Mouse (Mus musculus) neural tube, embryonic 11.5 days (tissue): ENCODE measurements around the gene Nceh1. TPM values are rescaled to one million over a fixed set of nuclear protein-coding genes. Genes with fewer than 3 reads are reported as not detected.

Source experiments
- ATAC-seq: fragments of 200-750 bp; cut with Nextera tagmentation; 2 replicates; pipeline ENCODE4 v1.8.0; 2017; ENCODE audit warnings: moderate number of reproducible peaks, mild to moderate bottlenecking, moderate TSS enrichment, moderate library complexity; ENCODE audit not compliant: insufficient read depth, low FRiP score, low TSS enrichment
- DNase-seq: peaks from one replicate; pipeline ENCODE4 v3.0.0-alpha.2; 2015; ENCODE audit warnings: low spot score
- H3K27ac ChIP-seq: fragments of 300-500 bp; sonication (generic); 2 replicates; pipeline ENCODE4 v1.5.1; 2014; ENCODE audit warnings: low read depth, mild to moderate bottlenecking, low read length
- H3K27me3 ChIP-seq: fragments of 300-500 bp; sonication (generic); 2 replicates; pipeline ENCODE4 v1.6.1; 2014; ENCODE audit warnings: mild to moderate bottlenecking, low read length, mixed read lengths; ENCODE audit not compliant: control insufficient read depth, insufficient read depth
- H3K36me3 ChIP-seq: fragments of 300-500 bp; sonication (generic); 2 replicates; pipeline ENCODE4 v1.6.1; 2014; ENCODE audit warnings: mild to moderate bottlenecking, low read length, moderate library complexity, mixed read lengths; ENCODE audit not compliant: control insufficient read depth, insufficient read depth
- H3K4me1 ChIP-seq: fragments of 300-500 bp; sonication (generic); 2 replicates; pipeline ENCODE4 v1.6.1; 2014; ENCODE audit warnings: low read length, mixed read lengths; ENCODE audit not compliant: control insufficient read depth, insufficient read depth
- H3K4me2 ChIP-seq: fragments of 300-500 bp; sonication (generic); 2 replicates; pipeline ENCODE4 v1.6.1; 2014; ENCODE audit warnings: low read depth, mild to moderate bottlenecking, moderate library complexity
- H3K4me3 ChIP-seq: fragments of 300-500 bp; sonication (generic); 2 replicates; pipeline ENCODE4 v1.5.1; 2014; ENCODE audit warnings: low read depth, low read length
- H3K9ac ChIP-seq: fragments of 300-500 bp; sonication (generic); 2 replicates; pipeline ENCODE4 v1.6.1; 2014; ENCODE audit warnings: mild to moderate bottlenecking, low read length
- H3K9me3 ChIP-seq: fragments of 300-500 bp; sonication (generic); 2 replicates; pipeline ENCODE4 v1.6.1; 2016; ENCODE audit warnings: low read length; ENCODE audit not compliant: control insufficient read depth
- WGBS: fragments of 180-500 bp; shearing (Covaris S2); extraction: QIAGEN DNeasy Blood & Tissue Kit; methylation state at CpG from one replicate; pipeline ENCODE4 v1.1.7; 2014; 5-methylcytosine and 5-hydroxymethylcytosine counted together
- polyA plus RNA-seq: library from polyadenylated mRNA; unstranded; fragments of >200 nt; fragmentation: Nextera tagmentation; extraction: Ambion mirVana; gene quantifications from 2 replicates; pipeline ENCODE4 v1.2.1, GENCODE M21; 2014

The Nceh1 gene
- polyA plus RNA-seq, 1 experiment from 2014 or later = 4.0 TPM

DNA sequence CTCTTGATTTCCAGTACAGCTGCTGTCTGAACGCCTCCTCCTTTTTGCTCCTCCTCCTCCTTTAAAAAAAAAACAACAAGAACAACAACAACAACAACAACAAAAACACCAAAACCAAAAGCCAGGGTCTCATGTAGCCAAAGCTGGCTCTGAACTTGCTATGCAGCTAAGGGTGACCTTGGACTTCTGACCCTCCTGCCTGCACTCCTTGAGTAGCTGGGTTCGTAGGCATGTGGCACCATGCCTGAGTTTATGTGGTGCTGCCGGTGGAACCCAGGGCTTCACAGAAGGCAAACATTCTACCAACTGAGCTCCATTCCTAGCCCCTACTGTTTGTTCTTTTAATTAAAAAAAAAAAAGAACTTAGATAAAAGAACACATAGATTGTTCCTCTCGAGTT, 50.6 kb downstream of the Nceh1 start:
- no peak overlapping the region for H3K4me2 ChIP-seq
- WGBS = 91% methylated on average over 4 of the region's 4 CpGs
- H3K9me3 ChIP-seq = no peaks in the 10 kb centered on the region
- DNase-seq = no peak
- H3K36me3 ChIP-seq = no peaks in the 10 kb centered on the region
- no peak overlapping the region for H3K9ac ChIP-seq
- H3K4me3 ChIP-seq = no peak overlapping the region
- no peaks in the 10 kb centered on the region for H3K27me3 ChIP-seq
- H3K4me1 ChIP-seq = no peaks in the 10 kb centered on the region
- no peak for ATAC-seq
- H3K27ac ChIP-seq = no peak overlapping the region

DNA sequence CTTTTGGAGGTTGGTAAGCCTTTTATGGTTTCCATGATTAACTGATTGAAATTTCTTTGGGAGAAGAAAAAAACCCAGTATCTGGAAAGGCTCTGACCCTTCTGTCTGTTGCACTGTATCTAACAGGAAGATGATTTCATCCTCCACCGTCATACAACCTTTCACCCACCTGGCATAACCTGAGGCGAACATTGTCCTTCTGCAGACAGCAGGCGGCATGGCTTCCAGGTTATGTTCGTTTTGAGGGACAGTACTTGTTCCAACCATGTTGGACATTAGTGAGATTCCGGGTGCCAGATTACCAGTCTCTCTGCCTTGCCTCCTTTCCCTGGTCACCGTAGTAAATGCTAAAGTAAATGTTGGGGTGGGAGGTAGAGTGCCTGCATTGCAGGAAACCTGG, 51.1 kb downstream of the Nceh1 start:
- ATAC-seq = no peak
- Histone ChIP-seq H3K4me3 (no peak overlapping the region), H3K9me3 (no peaks in the 10 kb centered on the region), H3K36me3 (no peaks in the 10 kb centered on the region), H3K27me3 (no peaks in the 10 kb centered on the region), H3K27ac (no peak overlapping the region), H3K4me1 (no peaks in the 10 kb centered on the region), H3K4me2 (no peak overlapping the region), H3K9ac (no peak overlapping the region)
- no peak for DNase-seq
- WGBS = 84% methylated on average over 6 of the region's 6 CpGs

GRCm38 (mm10) chr3:27234976-27235375, 52.2 kb downstream of the Nceh1 start:
- DNase-seq (no peak), ATAC-seq (no peak)
- Histone ChIP-seq H3K27me3 (no peaks in the 10 kb centered on the region), H3K4me2 (no peak overlapping the region), H3K36me3 (no peaks in the 10 kb centered on the region), H3K4me1 (no peaks in the 10 kb centered on the region), H3K4me3 (no peak overlapping the region), H3K27ac (no peak overlapping the region), H3K9ac (no peak overlapping the region), H3K9me3 (no peaks in the 10 kb centered on the region)
- WGBS = 77% methylated on average over 1 of the region's 1 CpGs

- H3K9ac ChIP-seq = no peak overlapping the region
- no peak overlapping the region for H3K4me3 ChIP-seq
- 19% methylated on average over 2 of the region's 2 CpGs for WGBS
- no peaks in the 10 kb centered on the region for H3K4me1 ChIP-seq
- H3K27ac ChIP-seq = no peak overlapping the region
- ATAC-seq = peak; percentile 50; the same call in 1 of the 2 replicates
- peak; percentile 22 for DNase-seq
- H3K9me3 ChIP-seq = no peaks in the 10 kb centered on the region
- H3K36me3 ChIP-seq = no peaks in the 10 kb centered on the region
- H3K4me2 ChIP-seq = no peak overlapping the region
- H3K27me3 ChIP-seq = no peaks in the 10 kb centered on the region
Observed at GRCm38 (mm10) chr3:27237226-27237625, 54.5 kb downstream of the Nceh1 start.

DNA sequence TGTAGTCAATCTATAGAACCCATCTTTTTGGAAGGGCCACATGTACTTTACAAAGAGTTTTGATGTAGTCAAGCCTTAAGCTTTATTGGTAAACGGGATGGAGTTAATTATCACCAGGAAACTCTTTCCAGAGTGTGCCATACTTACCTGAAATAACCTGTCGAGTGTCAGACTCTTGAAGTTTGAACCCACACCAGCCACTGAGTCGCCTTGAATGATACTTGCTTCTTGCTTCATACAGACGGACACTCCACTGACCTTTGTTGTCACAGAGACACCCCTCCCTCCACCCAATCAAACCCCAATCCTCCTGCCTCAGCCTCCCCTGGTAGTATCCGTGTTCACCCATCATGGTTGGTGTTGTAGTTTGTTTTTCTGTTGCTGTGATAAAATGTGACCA, 55.8 kb downstream of the Nceh1 start:
- no peak overlapping the region for H3K4me2 ChIP-seq
- no peaks in the 10 kb centered on the region for H3K9me3 ChIP-seq
- no peaks in the 10 kb centered on the region for H3K27me3 ChIP-seq
- no peaks in the 10 kb centered on the region for H3K4me1 ChIP-seq
- no peaks in the 10 kb centered on the region for H3K36me3 ChIP-seq
- 89% methylated on average over 5 of the region's 5 CpGs for WGBS
- no peak overlapping the region for H3K4me3 ChIP-seq
- H3K27ac ChIP-seq = no peak overlapping the region
- no peak overlapping the region for H3K9ac ChIP-seq
- DNase-seq (no peak), ATAC-seq (no peak)

DNA sequence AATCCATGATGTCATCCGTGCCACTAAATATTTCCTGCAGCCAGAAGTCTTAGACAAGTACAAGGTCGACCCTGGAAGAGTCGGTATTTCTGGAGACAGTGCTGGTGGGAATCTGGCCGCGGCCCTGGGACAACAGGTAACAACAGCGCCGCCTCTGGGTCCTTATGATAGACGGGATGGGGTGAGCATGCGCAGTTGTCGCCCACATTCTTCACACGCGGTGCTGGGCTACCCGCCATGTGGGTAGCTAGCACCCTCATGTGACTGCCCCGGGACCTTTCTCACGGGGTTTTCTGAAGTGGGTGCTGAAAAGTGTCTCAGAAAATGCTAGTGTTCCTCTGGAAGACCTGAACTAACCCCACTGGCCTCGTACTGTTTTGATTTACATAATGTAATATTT, 56.8 kb downstream of the Nceh1 start:
- no peaks in the 10 kb centered on the region for H3K4me1 ChIP-seq
- DNase-seq (no peak), ATAC-seq (no peak)
- no peak overlapping the region for H3K4me2 ChIP-seq
- no peak overlapping the region for H3K4me3 ChIP-seq
- H3K27me3 ChIP-seq = no peaks in the 10 kb centered on the region
- no peak overlapping the region for H3K27ac ChIP-seq
- WGBS = 92% methylated on average over 16 of the region's 16 CpGs
- H3K9me3 ChIP-seq = no peaks in the 10 kb centered on the region
- no peaks in the 10 kb centered on the region for H3K36me3 ChIP-seq
- no peak overlapping the region for H3K9ac ChIP-seq

DNA sequence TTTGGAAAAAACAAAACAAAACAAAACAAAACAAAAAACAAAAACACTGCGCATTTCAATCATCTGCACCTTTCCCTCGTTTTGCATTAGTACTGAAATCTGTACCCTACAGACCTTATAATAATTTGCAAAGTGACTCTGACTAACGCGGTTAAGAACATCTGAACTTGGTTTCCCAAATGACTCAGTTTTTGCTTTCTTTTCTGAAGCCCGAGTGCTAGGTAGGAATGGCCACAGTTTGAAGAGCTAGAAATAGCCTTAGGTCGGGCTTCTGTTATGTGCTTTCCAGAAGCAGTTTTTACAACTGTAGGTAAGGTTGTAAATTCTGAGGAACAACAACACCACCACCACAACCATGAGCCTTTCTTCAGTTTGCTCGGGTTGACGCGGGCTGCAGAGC, 59.1 kb downstream of the Nceh1 start:
- Histone ChIP-seq H3K36me3 (no peaks in the 10 kb centered on the region), H3K4me2 (no peak overlapping the region), H3K27me3 (no peaks in the 10 kb centered on the region), H3K9ac (no peak overlapping the region), H3K4me3 (no peak overlapping the region), H3K9me3 (no peaks in the 10 kb centered on the region), H3K27ac (no peak overlapping the region), H3K4me1 (no peaks in the 10 kb centered on the region)
- WGBS = 93% methylated on average over 9 of the region's 9 CpGs
- DNase-seq = no peak
- ATAC-seq = no peak

GRCm38 (mm10) chr3:27246166-27246565, 63.4 kb downstream of the Nceh1 start:
- no peak for DNase-seq
- no peak overlapping the region for H3K27ac ChIP-seq
- H3K4me2 ChIP-seq = no peak overlapping the region
- no peaks in the 10 kb centered on the region for H3K4me1 ChIP-seq
- no peaks in the 10 kb centered on the region for H3K9me3 ChIP-seq
- H3K27me3 ChIP-seq = no peaks in the 10 kb centered on the region
- WGBS = 85% methylated on average over 2 of the region's 2 CpGs
- H3K4me3 ChIP-seq = no peak overlapping the region
- H3K36me3 ChIP-seq = no peaks in the 10 kb centered on the region
- H3K9ac ChIP-seq = no peak overlapping the region
- no peak for ATAC-seq

GRCm38 (mm10) chr3:27247785-27248184, 65.0 kb downstream of the Nceh1 start:
- DNase-seq = no peak
- Histone ChIP-seq H3K36me3 (no peaks in the 10 kb centered on the region), H3K27me3 (no peaks in the 10 kb centered on the region), H3K4me1 (no peaks in the 10 kb centered on the region), H3K9ac (no peak overlapping the region), H3K4me3 (no peak overlapping the region), H3K27ac (no peak overlapping the region), H3K4me2 (no peak overlapping the region), H3K9me3 (no peaks in the 10 kb centered on the region)
- no peak for ATAC-seq
- WGBS = 61% methylated on average over 1 of the region's 1 CpGs
